Mouse (Mus musculus) thymus, adult 2 months (tissue): ENCODE measurements at regions not wholly inside any gene's neighbourhood (a gene's known extent, or its start where the extent isn't known, plus 50 kb on each side); places are given as distances from the start of the nearest gene placed in this dataset.

Source experiments
- CTCF ChIP-seq: fragments of 200-500 bp; IDR thresholded peaks from 2 replicates; pipeline ENCODE4 v1.5.1; 2012; ENCODE audit warnings: mild to moderate bottlenecking, control low read depth, low read length, moderate library complexity, borderline replicate concordance; ENCODE audit not compliant: control insufficient read depth, poor library complexity, insufficient read depth; ENCODE audit errors: extremely low read depth
- POLR2A ChIP-seq: fragments of 200-500 bp; IDR thresholded peaks from 2 replicates; pipeline ENCODE4 v1.6.1; 2012; ENCODE audit warnings: mild to moderate bottlenecking, low read length, control low read depth, moderate library complexity; ENCODE audit not compliant: control insufficient read depth, poor library complexity, insufficient read depth; ENCODE audit errors: extremely low read depth

GRCm38 (mm10) chr17:45341573-45341972 lies 92.0 kb downstream of the Cdc5l start:
- no peak for TF ChIP-seq CTCF
- no peak for TF ChIP-seq POLR2A
